Mouse (Mus musculus) liver, postnatal 0 days (tissue): ENCODE measurements around the gene Mtrex.

Source experiments
- CTCF ChIP-seq: sonication (generic); IDR thresholded peaks from 2 replicates; pipeline ENCODE4 v1.5.1; 2016; ENCODE audit warnings: antibody characterized with exemption, low read depth
- EP300 ChIP-seq: IDR thresholded peaks from 2 replicates; pipeline ENCODE4 v1.6.1; 2016; ENCODE audit warnings: antibody characterized with exemption, low read depth, mild to moderate bottlenecking

DNA sequence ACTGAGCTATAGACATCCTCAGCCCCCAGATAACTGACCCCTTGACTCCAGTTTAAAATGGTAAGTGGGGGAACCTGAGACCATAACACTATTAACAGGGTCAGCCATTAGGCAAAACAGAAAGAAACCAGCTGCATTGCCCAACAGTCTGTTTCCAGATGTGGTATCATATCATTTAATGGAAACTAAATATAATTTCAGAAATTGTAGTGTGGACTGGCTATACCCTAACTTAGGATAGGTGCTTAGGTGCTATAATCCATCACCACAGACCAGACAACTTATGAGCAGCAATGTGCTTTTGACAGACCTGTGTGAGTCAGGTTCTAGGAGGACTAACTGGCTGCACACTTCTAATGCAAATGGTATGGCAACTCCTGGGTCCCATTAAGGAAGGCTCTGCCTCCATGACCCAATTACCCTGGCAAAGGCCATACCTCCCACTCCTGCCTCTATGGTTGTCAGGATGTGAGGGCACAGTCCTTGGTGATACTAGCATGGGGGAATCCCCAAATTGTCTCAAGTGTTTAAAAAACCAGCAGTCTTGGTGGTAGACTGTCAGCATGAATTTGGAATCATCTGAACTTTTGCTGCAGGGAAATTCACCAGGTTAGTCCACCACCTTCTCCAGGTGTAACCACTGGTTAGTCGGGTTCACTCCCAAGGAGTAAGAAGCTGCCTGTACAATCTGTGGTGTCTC is 64.1 kb downstream of the Mtrex start:
- TF ChIP-seq CTCF, result no peak
- no peak for TF ChIP-seq EP300
